Mouse (Mus musculus) MEL (cell line): ENCODE data around the gene Efcab14.

Experiments used
- CHD2 ChIP-seq: IDR thresholded peaks from 2 replicates; pipeline ENCODE4 v1.6.1; 2011; ENCODE audit warnings: low read length, improper control_type of control experiment
- CTCF ChIP-seq, 3 experiments: IDR thresholded peaks in 2 of 3; conservative IDR thresholded peaks in 1 of 3; 2 replicates each; pipeline ENCODE4 v1.5.1; 2011 to 2012; ENCODE audit warnings: low read length in 3 of 3, low read depth in 2 of 3, mild to moderate bottlenecking in 2 of 3, improper control_type of control experiment in 1 of 3, inconsistent platforms in 1 of 3, mixed read lengths in 1 of 3, moderate library complexity in 1 of 3; ENCODE audit not compliant: control insufficient read depth in 1 of 3, insufficient read depth in 1 of 3, poor library complexity in 1 of 3, severe bottlenecking in 1 of 3
- MYC ChIP-seq: IDR thresholded peaks from 2 replicates; pipeline ENCODE4 v1.6.1; 2011; ENCODE audit warnings: low read depth, mild to moderate bottlenecking, low read length, improper control_type of control experiment, moderate library complexity
- NELFE ChIP-seq: IDR thresholded peaks from 2 replicates; pipeline ENCODE4 v1.6.1; 2011; ENCODE audit warnings: low read depth, low read length, improper control_type of control experiment
- SIN3A ChIP-seq: IDR thresholded peaks from 2 replicates; pipeline ENCODE4 v1.6.1; 2012; ENCODE audit warnings: low read length, improper control_type of control experiment, inconsistent platforms
- SMC3 ChIP-seq: IDR thresholded peaks from 2 replicates; pipeline ENCODE4 v1.6.1; 2011; ENCODE audit warnings: low read depth, low read length, improper control_type of control experiment
- ZMIZ1 ChIP-seq: IDR thresholded peaks from 2 replicates; pipeline ENCODE4 v1.6.1; 2012; ENCODE audit warnings: low read depth, mild to moderate bottlenecking, inconsistent platforms, low read length, improper control_type of control experiment, moderate library complexity

DNA sequence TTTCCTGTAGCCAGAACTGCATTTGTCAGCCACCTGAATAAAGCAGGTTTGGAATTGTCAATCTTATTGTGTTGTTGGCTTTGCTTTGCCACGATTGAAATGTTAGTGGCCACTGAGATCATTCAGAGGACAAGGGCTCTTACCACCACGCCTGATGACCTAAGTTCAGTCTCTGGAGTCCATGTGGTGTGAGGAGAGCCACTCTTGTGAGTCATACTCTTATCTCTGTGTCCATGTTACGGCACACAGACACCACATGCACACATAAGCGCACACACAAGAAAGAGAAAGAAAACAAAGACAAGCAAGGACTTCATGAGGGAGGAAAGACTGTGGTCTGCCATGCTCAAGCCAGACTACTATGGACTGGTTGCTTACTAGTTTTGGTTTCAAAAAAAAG, 5.6 kb downstream of the Efcab14 start:
- TF ChIP-seq CHD2 (no peak), MYC (no peak), NELFE (no peak), CTCF (IDR thresholded peaks at IDR 0.05 in 2 of 3, conservative IDR thresholded peaks at IDR 0.05 in 1 of 3; ENCODE audit: control insufficient read depth in 1 of 3, insufficient read depth in 1 of 3, low read depth in 2 of 3, low read length in 3 of 3, poor library complexity in 1 of 3, severe bottlenecking in 1 of 3) (no peak), SMC3 (no peak), ZMIZ1 (no peak), SIN3A (no peak)
